Mouse (Mus musculus): ENCODE measurements at regions not wholly inside any gene's neighbourhood (a gene's known extent, or its start where the extent isn't known, plus 50 kb on each side); places are given as distances from the start of the nearest gene placed in this dataset.

DNA sequence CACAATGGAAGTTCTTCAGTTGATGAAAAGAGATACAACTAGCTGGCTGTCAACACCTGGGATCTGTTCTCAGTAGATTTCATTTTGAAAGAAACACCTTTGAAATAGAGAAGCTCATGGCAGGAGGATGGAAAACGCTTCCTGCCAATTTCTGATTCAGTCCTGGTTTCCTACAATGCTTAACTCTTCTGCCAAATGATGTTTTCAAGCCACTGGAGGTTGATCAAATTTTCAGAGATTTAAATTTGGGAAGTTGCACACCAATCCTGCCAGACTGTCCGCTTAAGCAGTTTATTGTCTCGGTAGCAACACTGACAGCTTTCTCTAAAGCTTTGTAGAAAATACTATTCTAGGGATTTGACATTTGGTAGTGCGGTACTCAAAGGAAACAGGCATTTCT, 251.1 kb upstream of the Sel1l start:
- Histone ChIP-seq H3K4me2 (ENCODE audit: low read depth, low read length) (no peak overlapping the region), H3K9me3 (ENCODE audit: control insufficient read depth, low read length) (no peaks in the 10 kb centered on the region), H3K36me3 (ENCODE audit: control insufficient read depth, insufficient read depth, low read length) (no peaks in the 10 kb centered on the region), H3K9ac (ENCODE audit: low read length) (no peak overlapping the region), H3K4me3 (ENCODE audit: low read length) (no peak overlapping the region), H3K27me3 (ENCODE audit: control insufficient read depth, insufficient read depth, low read depth, low read length) (no peaks in the 10 kb centered on the region), H3K27ac (ENCODE audit: low read length) (no peak overlapping the region), H3K4me1 (replicated peaks; ENCODE audit: control insufficient read depth, insufficient read depth, low read length) (no peaks in the 10 kb centered on the region)
- WGBS: 76% methylated on average over 4 of the region's 4 CpGs
- ATAC-seq (ENCODE audit: low read depth): no peak

DNA sequence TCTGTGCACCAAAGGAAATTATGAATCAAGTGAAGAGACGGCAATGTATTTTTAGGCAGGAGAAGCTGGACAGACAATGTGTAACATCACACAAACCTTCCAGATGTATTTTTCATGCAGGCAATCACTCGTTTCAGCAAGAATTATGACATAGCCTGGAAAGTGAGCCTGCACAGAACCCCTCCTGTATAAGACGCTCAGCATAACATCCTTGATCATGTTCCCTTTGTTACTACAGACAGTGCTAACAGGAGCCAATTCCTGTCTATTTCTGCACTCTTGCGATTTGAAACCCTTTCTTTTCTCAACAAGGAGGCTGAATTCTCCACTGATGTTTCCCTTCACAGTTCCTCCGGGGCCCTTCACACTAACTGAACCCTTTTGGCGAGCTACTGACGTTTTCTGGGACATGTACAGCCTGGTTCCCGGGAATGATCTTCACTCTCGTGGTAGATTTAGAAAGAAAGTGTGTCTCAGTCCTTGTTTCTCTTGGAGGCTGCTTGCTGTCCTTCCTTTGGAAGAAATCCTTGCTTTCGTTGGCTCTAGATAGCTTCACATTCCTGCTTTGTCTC, 243.9 kb upstream of the Sel1l start:
- Histone ChIP-seq H3K4me3 (ENCODE audit: low read length) (no peak overlapping the region), H3K27me3 (ENCODE audit: control insufficient read depth, insufficient read depth, low read depth, low read length) (no peaks in the 10 kb centered on the region), H3K36me3 (ENCODE audit: control insufficient read depth, insufficient read depth, low read length) (no peaks in the 10 kb centered on the region), H3K9ac (ENCODE audit: low read length) (no peak overlapping the region), H3K9me3 (ENCODE audit: control insufficient read depth, low read length) (no peaks in the 10 kb centered on the region), H3K4me1 (replicated peaks; ENCODE audit: control insufficient read depth, insufficient read depth, low read length) (no peaks in the 10 kb centered on the region), H3K4me2 (ENCODE audit: low read depth, low read length) (no peak overlapping the region), H3K27ac (ENCODE audit: low read length) (no peak overlapping the region)
- ATAC-seq (ENCODE audit: low read depth): no peak
- 70% methylated on average over 10 of the region's 10 CpGs for WGBS

GRCm38 (mm10) chr12:92073209-92073608, 224.3 kb upstream of the Sel1l start:
- no peak overlapping the region for H3K4me2 ChIP-seq (ENCODE audit: low read depth, low read length)
- H3K36me3 ChIP-seq (ENCODE audit: control insufficient read depth, insufficient read depth, low read length): no peaks in the 10 kb centered on the region
- H3K9ac ChIP-seq (ENCODE audit: low read length): no peak overlapping the region
- no peak overlapping the region for H3K4me3 ChIP-seq (ENCODE audit: low read length)
- no peak for ATAC-seq (ENCODE audit: low read depth)
- WGBS: 81% methylated on average over 10 of the region's 10 CpGs
- H3K27ac ChIP-seq (ENCODE audit: low read length): no peak overlapping the region
- H3K9me3 ChIP-seq (ENCODE audit: control insufficient read depth, low read length): no peaks in the 10 kb centered on the region
- H3K27me3 ChIP-seq (ENCODE audit: control insufficient read depth, insufficient read depth, low read depth, low read length): no peaks in the 10 kb centered on the region
- H3K4me1 ChIP-seq (replicated peaks; ENCODE audit: control insufficient read depth, insufficient read depth, low read length): no peaks in the 10 kb centered on the region

DNA sequence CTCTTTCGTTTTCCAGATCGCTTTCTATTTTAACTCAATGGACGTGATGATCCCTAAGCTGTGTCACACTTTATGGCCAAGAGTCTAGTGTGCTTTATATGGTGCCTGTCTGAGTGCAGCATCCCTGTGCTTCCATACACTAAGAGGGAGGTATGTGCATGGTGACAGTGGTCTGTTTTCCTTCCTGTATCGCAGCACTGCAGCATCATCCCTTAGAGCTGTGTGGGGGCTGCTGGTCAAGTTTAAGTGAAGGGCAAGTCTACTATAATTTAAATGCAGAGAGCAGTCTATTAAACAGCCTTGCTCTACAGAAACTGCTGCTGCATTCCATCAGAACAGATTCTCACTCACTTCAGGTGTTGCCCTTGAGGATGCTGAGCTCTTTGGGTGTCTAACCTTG, 213.8 kb upstream of the Sel1l start:
- 76% methylated on average over 4 of the region's 4 CpGs for WGBS

DNA sequence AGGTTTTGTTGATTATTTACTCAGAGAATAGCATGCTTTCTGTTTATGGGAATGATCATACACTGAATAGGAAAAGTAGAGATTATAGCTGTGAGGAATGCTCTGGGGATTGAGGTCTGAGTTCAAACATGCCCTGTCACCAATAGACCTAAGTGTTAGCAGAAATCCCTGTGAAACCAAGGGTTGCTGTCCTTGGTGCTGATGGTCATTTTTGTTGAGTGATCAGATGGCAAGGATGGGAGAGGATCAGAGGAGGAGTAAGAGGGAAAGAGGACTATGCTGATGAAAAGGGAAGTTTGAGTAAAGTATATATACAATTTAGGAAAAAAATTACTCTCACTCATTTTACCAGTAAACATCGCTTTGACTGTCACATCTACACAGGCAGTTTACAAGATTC, 191.5 kb upstream of the Sel1l start:
- ATAC-seq (ENCODE audit: low read depth): no peak
- Histone ChIP-seq H3K4me3 (ENCODE audit: low read length) (no peak overlapping the region), H3K27me3 (ENCODE audit: control insufficient read depth, insufficient read depth, low read depth, low read length) (no peaks in the 10 kb centered on the region), H3K27ac (ENCODE audit: low read length) (no peak overlapping the region), H3K4me2 (ENCODE audit: low read depth, low read length) (no peak overlapping the region), H3K4me1 (replicated peaks; ENCODE audit: control insufficient read depth, insufficient read depth, low read length) (no peaks in the 10 kb centered on the region), H3K9me3 (ENCODE audit: control insufficient read depth, low read length) (no peaks in the 10 kb centered on the region), H3K36me3 (ENCODE audit: control insufficient read depth, insufficient read depth, low read length) (no peaks in the 10 kb centered on the region), H3K9ac (ENCODE audit: low read length) (no peak overlapping the region)
- WGBS: 56% methylated on average over 1 of the region's 1 CpGs

More for the DNA sequence above, 213.8 kb upstream of the Sel1l start:
- no peak overlapping the region for H3K4me2 ChIP-seq (ENCODE audit: low read depth, low read length)
- no peak overlapping the region for H3K4me3 ChIP-seq (ENCODE audit: low read length)
- ATAC-seq (ENCODE audit: low read depth): no peak
- H3K9ac ChIP-seq (ENCODE audit: low read length): no peak overlapping the region
- no peaks in the 10 kb centered on the region for H3K9me3 ChIP-seq (ENCODE audit: control insufficient read depth, low read length)
- no peaks in the 10 kb centered on the region for H3K4me1 ChIP-seq (replicated peaks; ENCODE audit: control insufficient read depth, insufficient read depth, low read length)
- no peaks in the 10 kb centered on the region for H3K36me3 ChIP-seq (ENCODE audit: control insufficient read depth, insufficient read depth, low read length)
- H3K27ac ChIP-seq (ENCODE audit: low read length): no peak overlapping the region
- no peaks in the 10 kb centered on the region for H3K27me3 ChIP-seq (ENCODE audit: control insufficient read depth, insufficient read depth, low read depth, low read length)

- Histone ChIP-seq H3K9me3 (ENCODE audit: control insufficient read depth, low read length) (no peaks in the 10 kb centered on the region), H3K4me1 (replicated peaks; ENCODE audit: control insufficient read depth, insufficient read depth, low read length) (no peaks in the 10 kb centered on the region), H3K36me3 (ENCODE audit: control insufficient read depth, insufficient read depth, low read length) (no peaks in the 10 kb centered on the region), H3K27ac (ENCODE audit: low read length) (no peak overlapping the region), H3K4me3 (ENCODE audit: low read length) (no peak overlapping the region), H3K4me2 (ENCODE audit: low read depth, low read length) (no peak overlapping the region), H3K9ac (ENCODE audit: low read length) (no peak overlapping the region), H3K27me3 (ENCODE audit: control insufficient read depth, insufficient read depth, low read depth, low read length) (no peaks in the 10 kb centered on the region)
- WGBS: 77% methylated on average over 2 of the region's 2 CpGs
- no peak for ATAC-seq (ENCODE audit: low read depth)
These were observed 180.2 kb upstream of the Sel1l start for GRCm38 (mm10) chr12:92029192-92029591.

DNA sequence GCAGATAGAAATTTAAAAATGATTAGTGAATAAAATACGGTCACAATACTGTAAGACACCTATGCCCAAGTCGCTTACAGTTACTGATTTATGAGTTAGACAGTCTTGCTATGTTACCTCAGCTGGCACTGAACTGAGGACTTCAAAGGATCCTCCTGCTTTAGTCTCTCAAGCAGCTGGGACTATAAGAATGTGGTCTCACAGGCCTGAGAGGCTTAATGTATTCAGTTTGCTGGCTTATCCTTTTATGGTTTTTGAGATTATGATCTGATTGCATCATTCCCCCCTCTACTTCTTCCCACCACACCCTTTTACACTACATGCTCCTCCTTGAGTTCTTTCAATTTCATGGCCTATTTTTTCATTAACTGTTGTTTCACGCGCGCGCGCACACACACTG, 179.4 kb upstream of the Sel1l start:
- H3K4me2 ChIP-seq (ENCODE audit: low read depth, low read length): no peak overlapping the region
- H3K4me1 ChIP-seq (replicated peaks; ENCODE audit: control insufficient read depth, insufficient read depth, low read length): no peaks in the 10 kb centered on the region
- ATAC-seq (ENCODE audit: low read depth): no peak
- no peak overlapping the region for H3K4me3 ChIP-seq (ENCODE audit: low read length)
- WGBS: 86% methylated on average over 7 of the region's 7 CpGs
- H3K27me3 ChIP-seq (ENCODE audit: control insufficient read depth, insufficient read depth, low read depth, low read length): no peaks in the 10 kb centered on the region
- no peak overlapping the region for H3K27ac ChIP-seq (ENCODE audit: low read length)
- H3K9me3 ChIP-seq (ENCODE audit: control insufficient read depth, low read length): no peaks in the 10 kb centered on the region
- H3K36me3 ChIP-seq (ENCODE audit: control insufficient read depth, insufficient read depth, low read length): no peaks in the 10 kb centered on the region
- H3K9ac ChIP-seq (ENCODE audit: low read length): no peak overlapping the region

DNA sequence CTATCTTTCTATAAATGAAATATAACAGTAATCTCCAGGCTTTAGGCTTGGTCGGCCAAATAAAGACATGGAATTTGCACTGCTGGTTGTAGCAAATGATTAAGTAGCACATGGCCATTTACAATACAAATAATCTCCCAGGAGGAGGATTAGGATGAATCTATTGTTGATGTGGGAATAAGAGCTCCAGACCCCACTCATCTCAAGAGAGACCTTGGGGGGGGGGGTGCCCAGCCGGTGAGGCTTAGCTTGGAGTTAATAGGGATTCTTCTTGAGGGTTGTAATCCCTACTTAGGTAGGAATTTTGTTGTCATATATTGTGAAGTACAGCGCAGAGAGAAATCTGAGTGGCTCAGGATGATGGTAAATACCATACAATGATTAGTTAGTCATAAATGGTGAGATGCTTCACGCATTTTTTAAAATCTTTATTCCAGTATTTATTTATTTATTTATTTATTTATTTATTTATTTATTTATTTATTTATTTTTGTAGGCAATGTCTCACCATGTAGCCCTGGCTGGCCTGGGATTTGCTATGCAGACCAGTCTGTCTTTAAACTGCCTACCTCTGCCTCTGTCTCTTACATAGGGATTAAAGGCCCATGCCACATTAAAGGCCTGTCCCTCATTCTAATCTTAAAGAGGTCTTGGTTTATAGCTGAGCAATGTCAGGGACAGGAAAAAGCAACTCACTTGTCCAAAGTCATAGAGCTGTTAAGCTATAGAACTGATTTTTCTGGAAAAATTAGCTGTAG, 175.7 kb upstream of the Sel1l start:
- no peaks in the 10 kb centered on the region for H3K9me3 ChIP-seq (ENCODE audit: control insufficient read depth, low read length)
- no peaks in the 10 kb centered on the region for H3K4me1 ChIP-seq (replicated peaks; ENCODE audit: control insufficient read depth, insufficient read depth, low read length)
- H3K36me3 ChIP-seq (ENCODE audit: control insufficient read depth, insufficient read depth, low read length): no peaks in the 10 kb centered on the region
- H3K9ac ChIP-seq (ENCODE audit: low read length): no peak overlapping the region
- WGBS: 82% methylated on average over 4 of the region's 4 CpGs
- H3K4me2 ChIP-seq (ENCODE audit: low read depth, low read length): no peak overlapping the region
- no peak overlapping the region for H3K27ac ChIP-seq (ENCODE audit: low read length)
- no peaks in the 10 kb centered on the region for H3K27me3 ChIP-seq (ENCODE audit: control insufficient read depth, insufficient read depth, low read depth, low read length)
- no peak overlapping the region for H3K4me3 ChIP-seq (ENCODE audit: low read length)
- ATAC-seq (ENCODE audit: low read depth): no peak

DNA sequence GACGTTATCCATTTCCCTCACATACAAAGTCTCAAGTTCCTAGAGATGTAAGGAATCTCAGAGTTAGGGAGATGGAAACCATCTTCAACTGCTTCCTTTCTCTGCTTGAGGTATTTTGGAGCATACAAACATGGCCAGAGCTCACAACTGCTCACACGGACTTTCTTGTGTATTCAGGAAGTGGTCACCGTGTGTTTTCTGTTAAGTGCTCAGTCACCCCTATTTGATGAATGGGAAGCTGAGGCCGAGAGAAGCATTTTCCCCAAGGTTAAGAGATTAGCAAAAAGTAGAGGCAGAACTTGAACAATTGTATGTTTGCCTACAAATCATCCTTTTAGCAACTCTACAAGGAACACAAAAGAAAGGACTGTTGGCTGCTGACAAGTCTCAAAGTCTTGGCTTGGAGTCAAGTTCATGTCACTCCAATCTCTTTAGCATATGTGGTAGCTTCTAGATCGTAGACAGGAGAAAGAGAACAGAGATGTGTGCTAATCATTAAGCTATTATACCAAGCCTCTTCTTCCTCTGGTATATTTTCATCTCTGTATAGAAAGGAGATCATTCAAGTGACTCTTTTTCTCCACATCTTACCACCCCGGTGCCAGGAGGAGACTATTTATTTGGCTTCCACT, 170.8 kb upstream of the Sel1l start:
- WGBS: 34% methylated on average over 6 of the region's 6 CpGs

More for the DNA sequence above, 170.8 kb upstream of the Sel1l start:
- Histone ChIP-seq H3K9ac (ENCODE audit: low read length) (no peak overlapping the region), H3K4me1 (replicated peaks; ENCODE audit: control insufficient read depth, insufficient read depth, low read length) (no peaks in the 10 kb centered on the region), H3K27me3 (ENCODE audit: control insufficient read depth, insufficient read depth, low read depth, low read length) (no peaks in the 10 kb centered on the region), H3K4me2 (ENCODE audit: low read depth, low read length) (no peak overlapping the region), H3K4me3 (ENCODE audit: low read length) (no peak overlapping the region), H3K9me3 (ENCODE audit: control insufficient read depth, low read length) (no peaks in the 10 kb centered on the region), H3K27ac (ENCODE audit: low read length) (no peak overlapping the region), H3K36me3 (ENCODE audit: control insufficient read depth, insufficient read depth, low read length) (no peaks in the 10 kb centered on the region)
- ATAC-seq (ENCODE audit: low read depth): no peak
